Mouse (Mus musculus) lung, embryonic 14.5 days (tissue): Measurements from ENCODE around the gene Sh3bgrl2. TPM values are rescaled to one million over a fixed set of nuclear protein-coding genes. Genes with fewer than 3 reads are reported as not detected.

Experiments
- ATAC-seq: fragments of 200-750 bp; cut with Nextera tagmentation; 2 replicates; pipeline ENCODE4 v1.8.0; 2017; ENCODE audit warnings: mild to moderate bottlenecking, moderate TSS enrichment, moderate library complexity; ENCODE audit not compliant: insufficient read depth
- DNase-seq: peaks from one replicate; pipeline ENCODE4 v3.0.0-alpha.2; 2015
- H3K27ac ChIP-seq: fragments of 300-500 bp; sonication (generic); 2 replicates; pipeline ENCODE4 v1.5.1; 2014; ENCODE audit warnings: low read depth, mild to moderate bottlenecking, moderate library complexity
- H3K27me3 ChIP-seq: fragments of 300-500 bp; sonication (generic); 2 replicates; pipeline ENCODE4 v1.6.1; 2014; ENCODE audit warnings: low read length, control low read depth; ENCODE audit not compliant: insufficient read depth
- H3K36me3 ChIP-seq: fragments of 300-500 bp; sonication (generic); 2 replicates; pipeline ENCODE4 v1.6.1; 2014; ENCODE audit warnings: control low read depth; ENCODE audit not compliant: insufficient read depth
- H3K4me1 ChIP-seq: fragments of 300-500 bp; sonication (generic); 2 replicates; pipeline ENCODE4 v1.6.1; 2014; ENCODE audit warnings: antibody characterized with exemption, control low read depth; ENCODE audit not compliant: insufficient read depth
- H3K4me2 ChIP-seq: fragments of 300-500 bp; sonication (generic); 2 replicates; pipeline ENCODE4 v1.6.1; 2014; ENCODE audit warnings: mild to moderate bottlenecking
- H3K4me3 ChIP-seq: fragments of 300-500 bp; sonication (generic); 2 replicates; pipeline ENCODE4 v1.5.1; 2014; ENCODE audit warnings: low read depth, low read length
- H3K9ac ChIP-seq: fragments of 300-500 bp; sonication (generic); 2 replicates; pipeline ENCODE4 v1.6.1; 2014
- H3K9me3 ChIP-seq: fragments of 300-500 bp; sonication (generic); 2 replicates; pipeline ENCODE4 v1.6.1; 2016; ENCODE audit warnings: low read depth, low read length, control low read depth
- CTCF ChIP-seq: IDR thresholded peaks from 2 replicates; pipeline ENCODE4 v1.5.1; 2016; ENCODE audit warnings: antibody characterized with exemption, low read depth
- WGBS: fragments of 180-500 bp; shearing (Covaris S2); extraction: QIAGEN DNeasy Blood & Tissue Kit; methylation state at CpG from one replicate; pipeline ENCODE4 v1.1.7; 2014; 5-methylcytosine and 5-hydroxymethylcytosine counted together
- polyA plus RNA-seq: library from polyadenylated mRNA; unstranded; fragments of >200 nt; fragmentation: Nextera tagmentation; extraction: Ambion mirVana; gene quantifications from 2 replicates; pipeline ENCODE4 v1.2.1, GENCODE M21; 2014

Gene Sh3bgrl2
- polyA plus RNA-seq, 1 experiment from 2014 or later = 59.4 TPM

GRCm38 (mm10) chr9:83537510-83537909 is 10.6 kb upstream of the Sh3bgrl2 start:
- Histone ChIP-seq H3K27me3 (no peaks in the 10 kb centered on the region), H3K9me3 (no peaks in the 10 kb centered on the region), H3K4me1 (peaks cover 10% of the 10 kb centered on the region; the same call in 1 of the 2 replicates), H3K4me3 (no peak overlapping the region), H3K27ac (no peak overlapping the region), H3K4me2 (no peak overlapping the region; the same call in 1 of the 2 replicates), H3K9ac (no peak overlapping the region), H3K36me3 (no peaks in the 10 kb centered on the region)
- peak; percentile 65 for DNase-seq
- peak; percentile 50; the same call in 1 of the 2 replicates for ATAC-seq
- no peak for TF ChIP-seq CTCF
- 9% methylated on average over 2 of the region's 2 CpGs for WGBS

DNA sequence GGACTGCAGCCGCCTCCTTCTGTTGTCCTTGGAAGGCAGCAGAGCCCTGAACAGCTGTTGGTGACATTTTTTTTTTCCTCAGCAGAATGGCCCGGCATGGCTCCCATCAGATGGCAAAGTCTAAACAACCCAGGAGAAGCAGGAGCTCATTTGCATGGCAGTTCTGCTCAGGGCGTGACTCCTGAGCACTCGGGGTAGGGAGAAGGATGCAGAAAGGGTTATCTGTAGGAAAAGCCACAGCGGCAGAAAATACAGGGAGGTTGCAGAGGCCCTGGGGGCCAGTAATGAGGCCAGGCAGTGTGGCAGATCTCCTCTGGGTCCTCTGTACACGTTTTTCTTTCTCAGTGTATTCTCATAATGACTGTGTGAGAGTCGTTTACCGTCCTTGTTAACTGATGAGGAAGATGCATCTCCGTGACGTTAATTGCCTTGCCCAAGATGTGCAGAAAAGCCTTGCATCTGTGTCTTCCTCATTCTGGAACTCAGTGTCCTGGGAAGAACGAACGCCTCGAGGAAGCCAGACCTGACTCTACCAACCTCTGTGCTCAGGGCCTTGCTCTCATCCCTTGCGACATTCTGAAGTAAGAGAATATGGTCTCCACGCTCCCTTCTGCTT is 10.1 kb upstream of the Sh3bgrl2 start:
- no peak for TF ChIP-seq CTCF
- H3K9me3 ChIP-seq = no peaks in the 10 kb centered on the region

DNA sequence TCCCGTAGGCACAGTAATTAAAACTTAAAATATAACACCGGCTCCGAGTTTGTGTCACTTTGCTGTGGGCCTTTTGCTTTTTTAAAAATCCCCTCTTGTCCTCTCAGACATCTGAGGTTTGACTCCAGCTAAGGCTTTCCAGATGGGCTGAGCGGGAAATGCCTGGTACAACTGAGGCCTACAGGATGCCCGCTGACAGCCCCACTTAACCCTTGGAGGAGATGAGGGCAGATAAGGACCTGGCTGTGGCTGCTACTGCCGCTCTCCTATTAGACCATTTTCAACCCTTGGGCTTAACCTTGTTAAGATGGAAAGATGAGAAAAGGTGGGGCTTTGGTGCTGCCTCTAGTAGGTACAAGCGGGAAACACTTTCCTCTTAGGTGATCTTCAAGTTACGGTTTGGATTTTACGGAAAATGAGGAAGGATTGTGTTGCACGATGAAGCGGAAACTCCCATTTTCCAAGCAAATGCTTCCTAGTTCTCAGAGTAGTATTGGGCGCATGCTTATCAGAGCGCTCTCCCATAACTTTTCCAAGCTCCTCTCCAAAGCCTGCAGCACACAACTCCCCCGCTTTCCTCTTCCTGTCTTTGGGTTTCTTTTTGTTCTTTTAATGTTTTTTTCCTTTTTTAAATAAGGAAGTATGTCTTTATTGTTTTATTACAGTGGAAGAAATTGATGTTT is 8.2 kb upstream of the Sh3bgrl2 start:
- Histone ChIP-seq H3K4me2 (no peak overlapping the region), H3K36me3 (no peaks in the 10 kb centered on the region), H3K27me3 (no peaks in the 10 kb centered on the region), H3K4me3 (no peak overlapping the region), H3K27ac (no peak overlapping the region), H3K4me1 (peaks cover 10% of the 10 kb centered on the region; the same call in 1 of the 2 replicates), H3K9ac (no peak overlapping the region), H3K9me3 (no peaks in the 10 kb centered on the region)
- whole genome bisulfite sequencing = 83% methylated on average over 14 of the region's 14 CpGs
- no peak for DNase-seq
- no peak for TF ChIP-seq CTCF
- ATAC-seq = no peak

More for the DNA sequence above, 10.1 kb upstream of the Sh3bgrl2 start:
- Histone ChIP-seq H3K4me1 (peaks cover 10% of the 10 kb centered on the region; the same call in 1 of the 2 replicates), H3K9ac (no peak overlapping the region), H3K4me2 (peak overlapping the region; percentile 15; the same call in 1 of the 2 replicates), H3K4me3 (no peak overlapping the region), H3K36me3 (no peaks in the 10 kb centered on the region), H3K27me3 (no peaks in the 10 kb centered on the region), H3K27ac (peak overlapping the region; percentile 60)
- ATAC-seq (peak; percentile 59; the same call in 1 of the 2 replicates), DNase-seq (peak; percentile 63)
- 35% methylated on average over 15 of the region's 15 CpGs for WGBS

- H3K4me2 ChIP-seq = no peak overlapping the region
- TF ChIP-seq CTCF = no peak
- H3K4me1 ChIP-seq = peaks cover 10% of the 10 kb centered on the region; the same call in 1 of the 2 replicates
- WGBS = 84% methylated on average over 4 of the region's 4 CpGs
- H3K27me3 ChIP-seq = no peaks in the 10 kb centered on the region
- H3K4me3 ChIP-seq = no peak overlapping the region
- H3K9ac ChIP-seq = no peak overlapping the region
- H3K27ac ChIP-seq = no peak overlapping the region
- ATAC-seq (no peak), DNase-seq (no peak)
- no peaks in the 10 kb centered on the region for H3K36me3 ChIP-seq
- H3K9me3 ChIP-seq = no peaks in the 10 kb centered on the region
These were observed 7.7 kb upstream of the Sh3bgrl2 start for GRCm38 (mm10) chr9:83540492-83540857.

DNA sequence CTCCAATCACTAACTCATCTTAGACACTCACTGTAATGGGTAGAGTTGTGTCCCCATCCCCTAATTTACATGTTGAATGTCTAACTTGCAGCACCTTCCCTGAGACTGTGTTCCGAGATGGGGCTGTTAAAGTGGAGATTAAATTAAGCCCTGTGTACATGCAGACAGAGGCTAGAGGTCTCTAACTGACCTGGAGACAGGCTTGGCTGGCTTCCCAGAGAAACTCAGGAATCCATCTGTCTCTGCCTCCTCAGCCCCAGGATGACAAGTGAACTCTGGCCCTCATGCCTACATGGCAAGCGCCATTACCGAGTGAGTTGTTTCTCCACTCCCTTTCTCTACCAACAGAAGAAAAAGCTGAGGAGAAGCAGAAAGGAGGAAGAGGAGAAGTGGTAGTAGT is 7.2 kb upstream of the Sh3bgrl2 start:
- Histone ChIP-seq H3K27ac (no peak overlapping the region), H3K36me3 (no peaks in the 10 kb centered on the region), H3K4me2 (no peak overlapping the region), H3K9ac (no peak overlapping the region), H3K4me1 (peaks cover 10% of the 10 kb centered on the region; the same call in 1 of the 2 replicates), H3K4me3 (no peak overlapping the region), H3K27me3 (no peaks in the 10 kb centered on the region), H3K9me3 (no peaks in the 10 kb centered on the region)
- DNase-seq (no peak), ATAC-seq (no peak; the same call in 1 of the 2 replicates)
- 32% methylated on average over 3 of the region's 3 CpGs for WGBS
- TF ChIP-seq CTCF = no peak

DNA sequence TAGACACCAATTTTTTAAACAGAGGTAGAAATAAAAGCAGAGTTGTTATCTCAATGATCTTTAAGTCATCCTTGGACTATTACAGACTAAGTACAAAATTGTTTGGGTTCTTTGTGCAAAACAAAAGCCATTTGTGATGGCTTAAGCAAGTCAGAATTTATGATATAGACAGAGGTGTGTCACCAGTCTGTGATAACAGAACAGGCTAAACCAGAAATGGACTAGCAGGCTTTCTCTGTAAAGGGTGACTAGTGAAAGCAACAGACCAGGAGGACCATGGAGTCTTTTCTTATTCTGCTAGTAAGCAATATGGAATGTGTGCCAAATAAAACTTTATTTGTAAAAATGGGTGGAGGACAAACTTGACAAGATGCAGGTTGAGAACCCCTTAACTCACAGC is 2.9 kb upstream of the Sh3bgrl2 start:
- TF ChIP-seq CTCF = no peak
- no peak for DNase-seq
- Histone ChIP-seq H3K4me3 (no peak overlapping the region), H3K4me2 (no peak overlapping the region), H3K4me1 (0 out of 2 replicates have a peak, but pooled peaks cover 4% of the 10 kb centered on the region), H3K9me3 (no peaks in the 10 kb centered on the region), H3K36me3 (no peaks in the 10 kb centered on the region), H3K27ac (no peak overlapping the region), H3K27me3 (no peaks in the 10 kb centered on the region), H3K9ac (no peak overlapping the region)
- no peak for ATAC-seq

DNA sequence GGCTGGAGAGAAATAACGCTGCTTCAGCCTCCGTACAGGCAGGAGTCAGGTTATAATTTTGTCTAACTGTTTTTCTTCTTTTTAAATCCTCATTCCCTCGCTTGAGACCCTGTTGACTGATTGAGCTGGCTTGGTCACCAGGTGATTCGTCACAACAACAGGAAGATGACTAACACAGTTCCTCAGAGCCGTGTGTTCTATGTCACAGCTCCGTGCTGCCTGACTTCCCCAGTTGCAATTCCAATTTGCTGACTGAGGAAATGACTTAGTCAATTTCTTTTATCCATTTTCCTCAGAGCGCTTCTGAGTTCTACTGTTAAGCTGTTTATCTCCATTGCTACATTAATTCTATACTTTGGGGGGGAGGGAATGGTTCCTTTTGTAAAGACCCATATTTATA is 1.8 kb upstream of the Sh3bgrl2 start:
- H3K4me1 ChIP-seq = no peaks in the 10 kb centered on the region
- DNase-seq (no peak), ATAC-seq (no peak)
- no peak overlapping the region for H3K9ac ChIP-seq
- H3K36me3 ChIP-seq = no peaks in the 10 kb centered on the region
- H3K27me3 ChIP-seq = no peaks in the 10 kb centered on the region
- H3K9me3 ChIP-seq = no peaks in the 10 kb centered on the region
- no peak overlapping the region for H3K4me2 ChIP-seq
- no peak for TF ChIP-seq CTCF
- WGBS = 72% methylated on average over 7 of the region's 7 CpGs
- no peak overlapping the region for H3K4me3 ChIP-seq
- no peak overlapping the region for H3K27ac ChIP-seq
